Mouse (Mus musculus): ENCODE data around the gene Ehbp1l1.

GRCm38 (mm10) chr19:5680432-5680831, 45.7 kb downstream of the Ehbp1l1 start:
- TF ChIP-seq GATA1 (IDR thresholded peaks at IDR 0.05; ENCODE audit: borderline replicate concordance, low read length) (no peak), FLI1 (IDR thresholded peaks at IDR 0.05; ENCODE audit: low read length) (no peak)
